Mouse (Mus musculus) intestine, embryonic 15.5 days (tissue): ENCODE measurements around the gene Rab24. TPM values are rescaled to one million over a fixed set of nuclear protein-coding genes. Genes with fewer than 3 reads are reported as not detected.

Source experiments
- ATAC-seq: fragments of 200-750 bp; cut with Nextera tagmentation; 2 replicates; pipeline ENCODE4 v1.8.0; 2017; ENCODE audit warnings: moderate TSS enrichment, moderate library complexity
- H3K27ac ChIP-seq: fragments of 300-500 bp; sonication (generic); 2 replicates; pipeline ENCODE4 v1.5.1; 2015; ENCODE audit warnings: mild to moderate bottlenecking, inconsistent platforms
- H3K27me3 ChIP-seq: fragments of 300-500 bp; sonication (generic); replicated peaks from 2 replicates; pipeline ENCODE4 v1.6.1; 2015; ENCODE audit warnings: inconsistent platforms
- H3K36me3 ChIP-seq: fragments of 300-500 bp; sonication (generic); 2 replicates; pipeline ENCODE4 v1.6.1; 2015; ENCODE audit warnings: inconsistent platforms
- H3K4me1 ChIP-seq: fragments of 300-500 bp; sonication (generic); replicated peaks from 2 replicates; pipeline ENCODE4 v1.6.1; 2015; ENCODE audit warnings: inconsistent platforms
- H3K4me2 ChIP-seq: fragments of 300-500 bp; sonication (generic); replicated peaks from 2 replicates; pipeline ENCODE4 v1.6.1; 2015; ENCODE audit warnings: mild to moderate bottlenecking, inconsistent platforms
- H3K4me3 ChIP-seq: fragments of 300-500 bp; sonication (generic); replicated peaks from 2 replicates; pipeline ENCODE4 v1.5.1; 2015; ENCODE audit warnings: inconsistent platforms
- H3K9ac ChIP-seq: fragments of 300-500 bp; sonication (generic); 2 replicates; pipeline ENCODE4 v1.6.1; 2015; ENCODE audit warnings: inconsistent platforms
- H3K9me3 ChIP-seq: fragments of 300-500 bp; sonication (generic); 2 replicates; pipeline ENCODE4 v1.6.1; 2016; ENCODE audit warnings: inconsistent platforms
- WGBS: fragments of 180-500 bp; shearing (Covaris S2); methylation state at CpG from one replicate; pipeline ENCODE4 v1.1.7; 2015; 5-methylcytosine and 5-hydroxymethylcytosine counted together
- polyA plus RNA-seq: library from polyadenylated mRNA; unstranded; fragments of >200 nt; fragmentation: Nextera tagmentation; extraction: Ambion mirVana; gene quantifications from 2 replicates; pipeline ENCODE4 v1.2.1, GENCODE M21; 2015

Rab24 gene
- polyA plus RNA-seq, 1 experiment from 2014 or later = 83.2 TPM

DNA sequence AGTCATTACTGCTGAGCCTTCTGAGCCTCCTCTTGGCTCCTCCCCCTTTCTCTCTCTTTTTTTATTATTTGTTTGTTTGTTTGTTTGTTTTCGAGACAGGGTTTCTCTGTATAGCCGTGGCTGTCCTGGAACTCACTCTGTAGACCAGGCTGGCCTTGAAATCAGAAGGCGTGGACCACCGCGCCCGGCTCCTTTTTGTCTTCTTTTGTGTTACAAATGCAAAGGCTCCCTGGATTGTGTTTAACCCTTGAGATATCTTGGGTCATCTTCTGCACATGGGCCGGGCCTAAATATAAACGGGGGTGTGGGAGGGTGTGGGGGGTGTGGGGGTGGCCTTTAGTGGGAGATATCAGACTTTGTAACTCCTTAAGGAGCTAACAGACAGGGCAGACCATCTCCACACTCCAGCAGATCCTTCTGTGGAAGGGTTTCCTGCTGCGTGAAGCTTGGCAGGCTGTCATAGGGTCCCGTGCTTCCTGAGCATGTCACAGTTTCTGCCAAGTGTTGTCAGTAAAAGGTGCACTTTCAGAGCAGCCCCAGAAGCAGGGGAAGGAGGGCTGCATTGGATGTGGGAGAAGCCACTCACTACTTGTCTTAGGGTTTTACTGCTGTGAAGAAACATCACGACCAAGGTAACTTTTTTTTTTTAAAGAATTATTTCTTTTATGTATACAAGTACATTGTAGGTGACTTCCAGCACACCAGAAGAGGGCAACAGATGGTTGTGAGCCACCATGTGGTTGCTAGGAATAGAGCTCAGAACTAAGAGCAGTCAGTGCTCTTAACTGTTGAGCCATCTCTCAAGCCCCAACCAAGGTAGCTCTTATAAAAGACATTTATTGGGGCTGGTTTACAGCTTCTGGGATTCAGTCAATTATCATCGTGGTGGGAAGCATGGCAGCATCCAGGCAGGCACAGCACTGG lies 16.6 kb upstream of the Rab24 start:
- 67% methylated on average over 12 of the region's 12 CpGs for WGBS
- H3K27ac ChIP-seq = no peak overlapping the region
- no peak overlapping the region for H3K9ac ChIP-seq
- H3K4me3 ChIP-seq = no peak overlapping the region
- no peaks in the 10 kb centered on the region for H3K36me3 ChIP-seq
- no peak overlapping the region for H3K4me2 ChIP-seq
- ATAC-seq = no peak
- no peaks in the 10 kb centered on the region for H3K9me3 ChIP-seq
- H3K27me3 ChIP-seq = no peaks in the 10 kb centered on the region
- peaks cover 4% of the 10 kb centered on the region; the same call in 1 of the 2 replicates for H3K4me1 ChIP-seq

DNA sequence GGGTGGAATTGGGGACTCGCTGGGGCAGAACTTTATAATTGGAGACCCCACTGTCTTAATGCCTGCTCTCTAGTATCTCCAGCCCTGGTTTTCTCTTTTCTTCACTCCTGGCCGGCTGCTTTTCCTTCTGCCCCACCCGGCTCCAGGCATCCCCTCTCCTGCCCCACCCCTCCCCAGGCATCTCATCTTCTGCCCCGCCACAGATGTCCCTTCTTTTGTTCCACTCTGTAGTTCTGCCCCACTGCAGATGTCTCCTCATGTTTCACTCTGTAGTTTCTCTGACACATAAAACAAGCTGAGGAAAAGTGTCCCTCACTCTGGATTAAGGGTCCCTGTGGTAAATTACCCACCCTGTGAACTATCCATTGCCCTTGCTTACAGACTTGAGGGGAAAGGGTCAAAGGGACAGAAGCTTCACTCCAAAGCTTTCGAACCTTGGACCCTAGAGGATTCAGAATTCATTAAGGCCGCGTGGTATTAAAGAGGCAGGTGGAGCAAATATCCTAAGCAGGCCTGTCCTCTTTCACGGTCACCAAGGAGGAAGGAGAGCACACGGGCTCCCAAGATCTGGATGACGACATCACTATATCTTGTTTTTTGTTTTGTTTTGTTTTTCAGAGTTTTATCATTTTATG lies 15.7 kb upstream of the Rab24 start:
- no peaks in the 10 kb centered on the region for H3K36me3 ChIP-seq
- H3K4me2 ChIP-seq = no peak overlapping the region
- H3K9me3 ChIP-seq = no peaks in the 10 kb centered on the region
- no peak for ATAC-seq
- H3K27me3 ChIP-seq = no peaks in the 10 kb centered on the region
- no peak overlapping the region for H3K4me3 ChIP-seq
- peaks cover 4% of the 10 kb centered on the region; the same call in 1 of the 2 replicates for H3K4me1 ChIP-seq
- H3K9ac ChIP-seq = no peak overlapping the region
- WGBS = 67% methylated on average over 10 of the region's 10 CpGs
- H3K27ac ChIP-seq = no peak overlapping the region

DNA sequence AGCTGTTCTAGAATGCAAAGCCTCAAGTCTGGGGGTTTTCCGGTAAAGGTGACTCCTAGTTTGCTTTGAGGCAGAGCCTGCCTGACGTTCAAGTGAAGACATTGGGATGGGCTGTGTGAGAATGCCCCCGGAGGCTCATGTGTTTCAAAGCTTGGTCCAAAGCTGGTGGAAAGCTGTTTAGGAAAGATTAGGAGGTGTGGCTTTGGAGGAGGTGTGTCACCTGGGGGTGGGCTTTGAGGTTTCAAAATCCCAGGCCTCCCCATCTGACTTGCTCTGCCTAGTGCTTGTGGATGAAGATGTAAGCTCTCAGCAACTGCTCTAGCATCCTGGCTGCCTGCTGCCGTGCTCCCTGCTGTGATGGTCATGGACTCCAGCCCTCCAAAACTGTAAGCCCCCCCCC lies 14.0 kb upstream of the Rab24 start:
- Histone ChIP-seq H3K27me3 (no peaks in the 10 kb centered on the region), H3K9me3 (no peaks in the 10 kb centered on the region), H3K4me2 (no peak overlapping the region), H3K4me3 (no peak overlapping the region), H3K36me3 (no peaks in the 10 kb centered on the region), H3K4me1 (peaks cover 7% of the 10 kb centered on the region), H3K9ac (no peak overlapping the region), H3K27ac (no peak overlapping the region)
- ATAC-seq = no peak
- WGBS = 87% methylated on average over 4 of the region's 4 CpGs

DNA sequence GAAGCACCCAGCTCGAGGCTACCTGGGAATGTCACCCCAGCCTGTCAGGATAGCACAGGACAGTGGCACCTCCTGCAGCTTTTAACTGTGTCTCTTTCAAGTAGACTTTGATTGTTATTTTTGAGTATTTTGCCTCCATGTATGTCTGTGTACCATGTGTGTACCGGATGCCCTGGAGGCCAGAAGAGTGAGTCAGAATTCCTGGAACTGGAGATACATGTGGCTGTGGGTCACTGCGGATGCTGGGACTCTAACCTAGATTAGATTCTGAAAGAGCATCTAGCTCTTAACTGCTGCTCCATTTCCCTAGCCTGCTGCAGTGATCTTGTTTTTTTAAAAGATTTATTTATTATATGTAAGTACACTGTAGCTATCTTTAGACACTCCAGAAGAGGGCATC lies 10.6 kb upstream of the Rab24 start:
- Histone ChIP-seq H3K27me3 (no peaks in the 10 kb centered on the region), H3K4me1 (peaks cover 26% of the 10 kb centered on the region), H3K27ac (no peak overlapping the region), H3K36me3 (no peaks in the 10 kb centered on the region), H3K4me3 (no peak overlapping the region), H3K9ac (no peak overlapping the region), H3K9me3 (no peaks in the 10 kb centered on the region), H3K4me2 (no peak overlapping the region)
- no peak for ATAC-seq
- WGBS = 87% methylated on average over 3 of the region's 3 CpGs

DNA sequence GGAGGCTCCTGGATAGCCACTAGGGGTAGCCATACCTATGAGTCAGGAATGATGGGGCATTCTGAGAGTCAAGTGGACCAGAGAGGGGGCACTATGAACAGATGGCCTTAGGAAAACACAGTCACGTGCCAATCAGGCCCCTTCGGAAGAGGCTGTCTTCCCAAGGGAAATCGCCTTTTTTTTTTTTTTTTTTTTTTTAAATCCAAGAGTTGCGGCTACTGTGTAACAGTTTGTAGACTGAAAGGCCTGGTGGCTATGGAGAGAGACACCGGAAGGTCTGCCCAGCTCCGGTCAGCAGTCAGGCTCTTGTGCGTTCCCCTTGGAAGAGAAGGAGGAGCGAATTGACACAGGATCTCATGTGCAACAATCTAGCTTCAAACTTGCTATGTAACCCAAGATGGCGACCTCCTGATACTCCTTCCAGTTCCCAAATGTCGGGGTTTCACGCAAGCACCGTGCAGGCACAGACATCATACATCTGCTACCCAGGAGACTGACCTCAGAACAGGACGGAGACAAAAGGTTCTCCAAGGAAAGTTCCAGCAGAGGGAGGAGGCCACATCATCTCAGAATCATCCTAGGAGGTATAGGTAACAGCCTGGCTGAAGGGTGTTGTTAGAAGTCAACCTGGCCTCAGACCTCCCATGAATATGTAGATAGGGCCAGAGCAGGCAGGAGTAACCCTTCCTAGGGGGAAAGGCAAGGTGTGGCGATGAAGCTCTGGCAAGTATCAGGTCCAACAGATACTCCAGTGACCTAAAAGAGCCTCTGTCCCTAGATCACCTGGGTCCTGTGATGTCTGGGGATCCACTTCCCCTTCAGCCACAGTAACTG lies 9.0 kb upstream of the Rab24 start:
- peaks cover 4% of the 10 kb centered on the region for H3K36me3 ChIP-seq
- ATAC-seq = peak; percentile 21; the same call in 1 of the 2 replicates
- H3K27me3 ChIP-seq = no peaks in the 10 kb centered on the region
- H3K4me2 ChIP-seq = peak overlapping the region; percentile 89
- 53% methylated on average over 14 of the region's 14 CpGs for WGBS
- peaks cover 32% of the 10 kb centered on the region for H3K4me1 ChIP-seq
- H3K27ac ChIP-seq = peak overlapping the region; percentile 93
- peak overlapping the region; percentile 72 for H3K9ac ChIP-seq
- H3K9me3 ChIP-seq = no peaks in the 10 kb centered on the region
- peak overlapping the region; percentile 83 for H3K4me3 ChIP-seq

DNA sequence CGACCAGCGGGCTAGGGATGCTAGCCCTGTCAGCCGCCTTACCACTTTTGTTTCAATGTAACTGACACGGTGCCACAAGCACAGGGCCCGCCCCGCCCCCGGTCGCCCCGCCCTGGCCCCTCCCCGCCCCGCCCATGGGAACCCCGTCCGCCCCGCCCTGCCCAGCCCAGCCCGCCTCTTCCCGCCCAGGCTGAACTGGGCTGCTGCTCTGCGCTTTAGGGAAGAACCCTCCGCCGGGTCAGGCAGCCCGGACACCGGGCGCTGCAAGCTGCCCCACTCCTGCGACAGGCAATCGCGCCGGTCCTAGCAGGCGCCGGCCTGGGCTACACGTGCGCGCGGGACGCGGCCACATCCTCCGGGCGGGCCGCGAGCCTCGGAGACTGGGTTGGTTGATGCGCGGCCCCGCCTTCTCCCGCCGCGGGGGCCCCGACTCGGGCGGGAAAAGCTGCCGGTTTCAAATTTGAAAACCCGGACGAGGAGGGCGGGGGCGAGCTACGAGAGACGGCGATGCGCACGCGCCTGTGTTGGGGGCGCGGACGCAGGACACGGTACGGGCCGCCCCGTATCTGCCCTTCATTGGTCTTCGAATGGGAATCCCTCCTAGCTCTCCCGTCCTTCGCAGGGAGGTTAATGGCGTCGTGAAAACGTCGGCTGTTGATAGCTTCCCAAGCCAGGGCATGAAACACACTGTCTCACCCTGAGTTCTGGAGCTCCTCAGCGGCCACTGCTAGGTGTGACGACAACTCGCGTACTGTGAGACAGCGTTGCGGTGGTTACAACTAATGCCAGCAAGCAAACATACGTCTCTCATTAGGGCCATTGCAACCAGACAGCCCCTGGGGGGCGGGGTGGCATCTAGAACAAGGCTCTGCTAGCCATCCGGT lies 8.2 kb upstream of the Rab24 start, which contains the start of gene Mxd3:
Gene Mxd3, minus strand, starts transcription at position 141 of the 884 bp plus-strand sequence.
- ATAC-seq = peak; percentile 94
- H3K4me2 ChIP-seq = peak within 1 kb of the TSS; percentile 89
- peaks cover 35% of the 10 kb centered on the region for H3K4me1 ChIP-seq
- H3K36me3 ChIP-seq = peaks cover 10% of the 10 kb centered on the region
- H3K27me3 ChIP-seq = no peaks in the 10 kb centered on the region
- under 1% methylated on average over 81 of the region's 82 CpGs for WGBS
- peak within 1 kb of the TSS; percentile 83 for H3K4me3 ChIP-seq
- H3K9me3 ChIP-seq = no peaks in the 10 kb centered on the region
- peak within 1 kb of the TSS; percentile 93 for H3K27ac ChIP-seq
- H3K9ac ChIP-seq = peak within 1 kb of the TSS; percentile 72

DNA sequence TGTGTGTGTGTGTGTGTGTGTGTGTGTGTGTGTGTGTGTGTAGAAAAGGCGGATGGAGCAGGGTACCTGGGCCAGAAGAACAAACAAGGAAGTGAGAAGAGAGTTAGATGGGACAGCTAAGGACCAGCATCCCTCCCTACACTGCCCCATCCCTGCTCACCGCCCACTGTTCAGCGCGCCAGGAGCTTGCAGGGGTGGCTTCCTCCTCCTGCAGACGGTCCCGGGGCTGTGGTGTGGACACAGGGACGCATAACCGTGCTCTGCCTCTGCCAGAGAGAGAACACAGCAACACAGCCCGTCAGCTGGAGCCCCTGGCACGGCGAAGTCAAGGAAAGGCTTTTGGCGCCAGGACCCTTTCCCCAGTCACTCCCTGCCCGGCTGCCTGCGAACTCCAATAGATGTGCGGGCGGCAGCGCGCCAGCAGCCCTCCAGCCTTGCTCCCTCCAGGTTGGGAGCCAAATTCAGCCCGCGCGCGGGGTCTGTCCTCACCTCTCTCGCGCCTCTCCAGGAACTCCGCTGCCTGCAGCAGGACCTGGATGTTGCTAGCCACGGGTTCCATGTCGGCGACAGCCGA lies 7.5 kb upstream of the Rab24 start:
- Histone ChIP-seq H3K9me3 (no peaks in the 10 kb centered on the region), H3K27ac (peak overlapping the region; percentile 45; the same call in 1 of the 2 replicates), H3K4me3 (peak overlapping the region; percentile 83), H3K9ac (peak overlapping the region; percentile 72), H3K36me3 (peaks cover 14% of the 10 kb centered on the region), H3K27me3 (no peaks in the 10 kb centered on the region), H3K4me1 (peaks cover 35% of the 10 kb centered on the region), H3K4me2 (peak overlapping the region; percentile 89)
- WGBS = under 1% methylated on average over 28 of the region's 29 CpGs
- ATAC-seq = peak; percentile 37

DNA sequence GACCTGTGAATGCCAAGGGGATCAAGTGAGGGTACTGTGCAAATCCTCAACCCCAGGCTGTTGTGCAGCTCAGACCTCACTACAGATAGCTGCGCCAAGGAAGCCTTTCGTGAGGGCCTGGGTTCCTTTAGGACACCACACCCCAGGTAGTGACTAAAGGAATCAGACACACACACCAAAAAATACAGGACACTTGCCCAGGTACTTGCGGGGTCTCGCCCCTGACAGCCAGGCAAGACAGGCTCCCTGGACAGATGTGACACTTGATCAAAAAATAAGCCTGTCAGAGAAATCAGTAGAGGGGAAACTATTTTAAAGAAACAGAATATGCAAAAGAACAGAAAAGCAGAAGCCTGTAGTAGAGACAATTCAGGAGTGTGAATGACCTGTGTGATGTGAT lies 6.9 kb upstream of the Rab24 start:
- Histone ChIP-seq H3K4me1 (peaks cover 39% of the 10 kb centered on the region), H3K27ac (no peak overlapping the region), H3K9me3 (no peaks in the 10 kb centered on the region), H3K36me3 (peaks cover 16% of the 10 kb centered on the region), H3K9ac (peak overlapping the region; percentile 72), H3K4me2 (peak overlapping the region; percentile 89), H3K4me3 (peak overlapping the region; percentile 83), H3K27me3 (no peaks in the 10 kb centered on the region)
- ATAC-seq = no peak
- 80% methylated on average over 4 of the region's 4 CpGs for WGBS

DNA sequence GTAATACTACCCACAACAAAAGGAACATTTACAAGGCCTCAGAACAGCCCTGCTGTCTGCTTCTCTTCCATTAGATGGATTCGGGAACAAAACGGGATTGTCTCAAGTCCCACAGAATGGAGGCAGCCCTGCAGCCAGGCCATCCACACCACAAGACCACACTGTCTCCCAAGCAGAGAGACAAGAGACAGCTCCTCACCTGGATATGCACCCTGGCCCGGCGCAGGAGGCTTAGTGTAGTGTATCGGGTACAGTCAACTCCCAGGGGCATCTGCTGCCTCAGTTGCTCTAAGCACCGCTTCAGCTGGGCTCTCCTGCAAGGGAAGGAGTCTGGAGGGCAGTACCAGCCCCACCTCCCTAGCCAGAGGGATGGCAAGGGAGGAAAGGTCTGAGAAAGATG lies 6.4 kb upstream of the Rab24 start:
- peak overlapping the region; percentile 89 for H3K4me2 ChIP-seq
- peaks cover 44% of the 10 kb centered on the region for H3K4me1 ChIP-seq
- no peak overlapping the region for H3K27ac ChIP-seq
- 87% methylated on average over 6 of the region's 6 CpGs for WGBS
- H3K9me3 ChIP-seq = no peaks in the 10 kb centered on the region
- H3K4me3 ChIP-seq = peak overlapping the region; percentile 83
- H3K36me3 ChIP-seq = peaks cover 16% of the 10 kb centered on the region
- ATAC-seq = no peak
- H3K27me3 ChIP-seq = no peaks in the 10 kb centered on the region
- peak overlapping the region; percentile 72; the same call in 1 of the 2 replicates for H3K9ac ChIP-seq

DNA sequence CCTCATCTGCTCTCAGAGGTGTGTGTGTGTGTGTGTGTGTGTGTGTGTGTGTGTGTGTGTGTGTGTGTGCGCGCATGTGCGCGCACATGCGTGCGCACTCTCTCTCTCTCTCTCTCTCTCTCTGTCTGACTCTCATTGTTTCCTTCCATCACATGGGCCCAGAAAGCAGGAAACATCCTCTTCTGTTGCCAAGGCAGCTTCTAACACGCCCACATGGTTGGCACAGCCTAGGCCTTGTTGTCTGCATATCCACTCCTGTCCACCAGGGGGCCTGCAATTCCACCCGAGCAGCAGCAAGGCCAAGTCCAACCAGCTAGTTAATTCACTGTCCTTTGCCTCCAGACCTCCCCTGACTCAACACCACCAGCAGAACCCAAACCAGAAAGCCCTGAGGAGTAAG lies 5.9 kb upstream of the Rab24 start:
- H3K9me3 ChIP-seq = no peaks in the 10 kb centered on the region
- 45% methylated on average over 8 of the region's 8 CpGs for WGBS
- no peaks in the 10 kb centered on the region for H3K27me3 ChIP-seq
- peak overlapping the region; percentile 89 for H3K4me2 ChIP-seq
- H3K9ac ChIP-seq = 0 out of 2 replicates have a peak overlapping the region, but pooled peaks have one; percentile 72
- ATAC-seq = peak; percentile 11
- H3K4me1 ChIP-seq = peaks cover 45% of the 10 kb centered on the region
- no peak overlapping the region for H3K4me3 ChIP-seq
- peaks cover 16% of the 10 kb centered on the region for H3K36me3 ChIP-seq
- H3K27ac ChIP-seq = no peak overlapping the region

DNA sequence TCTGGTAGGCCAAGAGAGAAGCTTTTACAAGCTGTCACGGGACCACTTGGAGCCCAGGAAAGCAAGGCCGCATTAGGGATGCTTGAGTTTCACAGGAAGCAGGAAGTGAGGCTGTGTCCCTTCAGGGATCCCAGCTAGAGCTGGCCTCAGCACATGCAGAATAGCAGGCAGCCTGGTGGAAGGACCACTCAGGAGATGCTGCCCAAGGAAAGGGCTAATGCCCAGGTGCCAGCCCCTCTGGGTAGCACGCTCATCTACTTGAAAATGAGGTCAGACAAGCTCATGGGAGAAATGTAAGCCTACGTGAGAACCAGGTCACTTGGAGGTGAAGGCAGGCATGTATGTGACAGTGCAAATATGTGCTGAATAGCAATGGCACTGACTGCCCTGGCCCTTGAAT lies 5.4 kb upstream of the Rab24 start:
- H3K27ac ChIP-seq = no peak overlapping the region; the same call in 1 of the 2 replicates
- no peak overlapping the region for H3K9ac ChIP-seq
- 47% methylated on average over 4 of the region's 4 CpGs for WGBS
- H3K4me2 ChIP-seq = peak overlapping the region; percentile 89; the same call in 1 of the 2 replicates
- no peak for ATAC-seq
- no peaks in the 10 kb centered on the region for H3K9me3 ChIP-seq
- H3K4me3 ChIP-seq = no peak overlapping the region
- peaks cover 16% of the 10 kb centered on the region for H3K36me3 ChIP-seq
- peaks cover 45% of the 10 kb centered on the region for H3K4me1 ChIP-seq
- H3K27me3 ChIP-seq = no peaks in the 10 kb centered on the region
